Mouse (Mus musculus): ENCODE measurements around the gene Pole. TPM values are rescaled to one million over a fixed set of nuclear protein-coding genes. Genes with fewer than 3 reads are reported as not detected.

Gene Pole
- total RNA-seq, 2 experiments from 2014 or later: 51.5 to 124 TPM

Other genes starting within 250 kb of the Pole start
- gene Gm17655, start 213.8 kb upstream of the Pole start, total RNA-seq (2014; fragmentation: Nextera tagmentation): 4.5 and 12.5 TPM in 2 replicates
- gene Gm17655, start 213.8 kb upstream of the Pole start, total RNA-seq (2017): 4.1 and 7.3 TPM in 2 replicates
- gene Gm35315, start 191.9 kb upstream of the Pole start, total RNA-seq (2014; fragmentation: Nextera tagmentation): 3.3 and 5.4 TPM in 2 replicates
- gene Gm35315, start 191.9 kb upstream of the Pole start, total RNA-seq (2017): 1.4 and 4.0 TPM in 2 replicates
- gene Plcxd1, start 186.3 kb upstream of the Pole start, total RNA-seq (2014; fragmentation: Nextera tagmentation): not detected in 2 replicates
- 0.50 TPM in 1 of 2 replicates, not detected in the other for gene Plcxd1, start 186.3 kb upstream of the Pole start, total RNA-seq (2017)
- 27.2 and 35.0 TPM in 2 replicates for gene Gtpbp6, start 178.1 kb upstream of the Pole start, total RNA-seq (2014; fragmentation: Nextera tagmentation)
- 14.5 and 32.6 TPM in 2 replicates for gene Gtpbp6, start 178.1 kb upstream of the Pole start, total RNA-seq (2017)
- 4.1 and 10.3 TPM in 2 replicates for gene Zfp605, start 176.2 kb upstream of the Pole start, total RNA-seq (2014; fragmentation: Nextera tagmentation)
- 8.2 and 8.9 TPM in 2 replicates for gene Zfp605, start 176.2 kb upstream of the Pole start, total RNA-seq (2017)
- gene Chfr, start 150.5 kb upstream of the Pole start, total RNA-seq (2014; fragmentation: Nextera tagmentation): 32.4 and 33.7 TPM in 2 replicates
- 39.9 and 60.4 TPM in 2 replicates for gene Chfr, start 150.5 kb upstream of the Pole start, total RNA-seq (2017)
- 20.2 and 25.2 TPM in 2 replicates for gene Golga3, start 109.6 kb upstream of the Pole start, total RNA-seq (2014; fragmentation: Nextera tagmentation)
- gene Golga3, start 109.6 kb upstream of the Pole start, total RNA-seq (2017): 38.9 and 45.3 TPM in 2 replicates
- 27.2 and 30.6 TPM in 2 replicates for gene Ankle2, start 55.3 kb upstream of the Pole start, total RNA-seq (2014; fragmentation: Nextera tagmentation)
- 48.1 and 52.9 TPM in 2 replicates for gene Ankle2, start 55.3 kb upstream of the Pole start, total RNA-seq (2017)
- gene Pgam5, start 16.4 kb upstream of the Pole start, total RNA-seq (2014; fragmentation: Nextera tagmentation): 52.9 and 53.2 TPM in 2 replicates
- gene Pgam5, start 16.4 kb upstream of the Pole start, total RNA-seq (2017): 45.3 and 53.1 TPM in 2 replicates
- gene Pxmp2, start 120 bp upstream of the Pole start, total RNA-seq (2014; fragmentation: Nextera tagmentation): 14.6 and 42.8 TPM in 2 replicates
- 15.4 and 18.7 TPM in 2 replicates for gene Pxmp2, start 120 bp upstream of the Pole start, total RNA-seq (2017)
- gene P2rx2, start 56.9 kb downstream of the Pole start, total RNA-seq (2014; fragmentation: Nextera tagmentation): not detected in 2 replicates
- gene P2rx2, start 56.9 kb downstream of the Pole start, total RNA-seq (2017): not detected in 2 replicates
- gene Lrcol1, start 58.4 kb downstream of the Pole start, total RNA-seq (2014; fragmentation: Nextera tagmentation): not detected in 2 replicates
- gene Lrcol1, start 58.4 kb downstream of the Pole start, total RNA-seq (2017): not detected in 2 replicates
- 32.2 and 37.6 TPM in 2 replicates for gene Fbrsl1, start 162.2 kb downstream of the Pole start, total RNA-seq (2014; fragmentation: Nextera tagmentation)
- 3.1 and 9.8 TPM in 2 replicates for gene Fbrsl1, start 162.2 kb downstream of the Pole start, total RNA-seq (2017)